Mouse (Mus musculus): ENCODE measurements around the gene Src. TPM values are rescaled to one million over a fixed set of nuclear protein-coding genes. Genes with fewer than 3 reads are reported as not detected.

The Src gene
- polyA plus RNA-seq, 1 experiment from 2014 or later = 1.8 TPM

DNA sequence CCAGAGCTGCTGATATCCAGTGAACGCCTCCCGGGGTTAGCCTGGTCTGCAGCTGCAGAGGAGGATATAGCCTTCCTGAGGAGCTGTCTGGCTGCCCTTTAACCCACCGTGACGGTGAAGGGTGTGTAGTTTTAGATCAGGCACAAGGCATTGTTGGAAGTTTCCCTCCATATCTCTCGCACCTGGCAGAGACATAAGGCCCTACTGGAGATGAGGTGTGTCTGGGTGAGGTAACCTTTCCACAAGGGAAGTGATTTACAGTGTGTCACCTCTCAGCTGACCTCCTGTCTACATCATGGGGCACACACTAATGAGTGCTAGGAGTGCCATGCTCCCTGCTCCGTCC, 7.4 kb downstream of the Src start:
- H3K4me1 ChIP-seq (replicated peaks) = peaks cover 14% of the 10 kb centered on the region
- 53% methylated on average over 6 of the region's 6 CpGs for WGBS (ENCODE audit: insufficient replicate concordance)
- peaks cover 30% of the 10 kb centered on the region for H3K27me3 ChIP-seq
- no peak overlapping the region for H3K9ac ChIP-seq
- H3K27ac ChIP-seq (replicated peaks) = no peak overlapping the region
- H3K4me2 ChIP-seq = no peak overlapping the region
- H3K36me3 ChIP-seq (replicated peaks) = no peaks in the 10 kb centered on the region
- H3K4me3 ChIP-seq (replicated peaks) = no peak overlapping the region
- no peak for ATAC-seq (ENCODE audit: insufficient read depth)
- no peaks in the 10 kb centered on the region for H3K9me3 ChIP-seq (replicated peaks)

DNA sequence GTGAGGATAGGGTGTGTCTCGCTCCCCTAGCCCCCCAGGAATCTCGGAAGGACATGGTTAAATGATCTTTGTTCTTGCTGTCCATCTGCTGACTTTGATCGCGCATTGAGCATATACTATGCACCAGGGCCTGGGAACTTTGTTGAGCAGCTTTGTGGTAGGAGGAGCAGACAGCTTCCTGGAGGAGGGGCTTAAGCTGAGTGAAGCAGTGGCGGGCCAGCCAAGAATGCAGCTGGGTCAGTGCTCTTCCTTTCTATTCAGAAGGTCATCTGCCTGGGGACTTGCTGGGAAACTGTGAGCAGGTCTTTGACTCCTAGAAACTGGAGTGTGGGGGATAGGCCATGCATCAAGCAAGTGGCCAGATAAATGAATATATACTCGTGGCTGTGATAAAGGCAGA, 7.9 kb downstream of the Src start:
- Histone ChIP-seq H3K36me3 (replicated peaks) (no peaks in the 10 kb centered on the region), H3K4me3 (replicated peaks) (no peak overlapping the region), H3K9me3 (replicated peaks) (no peaks in the 10 kb centered on the region), H3K27me3 (peaks cover 30% of the 10 kb centered on the region), H3K27ac (replicated peaks) (no peak overlapping the region), H3K9ac (no peak overlapping the region), H3K4me1 (replicated peaks) (peaks cover 14% of the 10 kb centered on the region), H3K4me2 (no peak overlapping the region)
- no peak for ATAC-seq (ENCODE audit: insufficient read depth)
- WGBS (ENCODE audit: insufficient replicate concordance) = 53% methylated on average over 6 of the region's 6 CpGs

DNA sequence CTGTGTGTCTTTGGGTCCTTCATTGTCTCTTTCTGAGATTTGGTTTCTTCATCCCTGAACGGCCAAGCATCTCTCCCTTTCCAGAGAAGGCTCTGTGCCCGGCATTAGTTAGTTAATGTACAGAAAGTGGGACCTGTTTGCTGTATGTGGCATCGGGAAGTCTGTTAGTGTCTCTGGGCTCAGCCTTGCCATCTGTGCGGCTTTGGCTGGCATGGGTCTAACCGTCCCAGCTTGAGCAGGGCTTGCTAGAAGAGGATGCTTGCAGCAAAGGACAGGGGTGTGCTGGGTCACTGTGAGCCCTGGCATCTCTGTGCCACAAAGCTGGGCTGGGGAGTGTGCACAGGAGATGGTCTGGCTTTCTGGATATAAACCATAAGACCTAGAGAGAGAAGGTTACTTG, 8.9 kb downstream of the Src start:
- Histone ChIP-seq H3K4me2 (no peak overlapping the region), H3K9me3 (replicated peaks) (no peaks in the 10 kb centered on the region), H3K4me1 (replicated peaks) (peaks cover 14% of the 10 kb centered on the region), H3K9ac (no peak overlapping the region), H3K27ac (replicated peaks) (no peak overlapping the region), H3K27me3 (peaks cover 30% of the 10 kb centered on the region), H3K4me3 (replicated peaks) (no peak overlapping the region), H3K36me3 (replicated peaks) (no peaks in the 10 kb centered on the region)
- WGBS (ENCODE audit: insufficient replicate concordance) = 62% methylated on average over 5 of the region's 5 CpGs
- no peak for ATAC-seq (ENCODE audit: insufficient read depth)

DNA sequence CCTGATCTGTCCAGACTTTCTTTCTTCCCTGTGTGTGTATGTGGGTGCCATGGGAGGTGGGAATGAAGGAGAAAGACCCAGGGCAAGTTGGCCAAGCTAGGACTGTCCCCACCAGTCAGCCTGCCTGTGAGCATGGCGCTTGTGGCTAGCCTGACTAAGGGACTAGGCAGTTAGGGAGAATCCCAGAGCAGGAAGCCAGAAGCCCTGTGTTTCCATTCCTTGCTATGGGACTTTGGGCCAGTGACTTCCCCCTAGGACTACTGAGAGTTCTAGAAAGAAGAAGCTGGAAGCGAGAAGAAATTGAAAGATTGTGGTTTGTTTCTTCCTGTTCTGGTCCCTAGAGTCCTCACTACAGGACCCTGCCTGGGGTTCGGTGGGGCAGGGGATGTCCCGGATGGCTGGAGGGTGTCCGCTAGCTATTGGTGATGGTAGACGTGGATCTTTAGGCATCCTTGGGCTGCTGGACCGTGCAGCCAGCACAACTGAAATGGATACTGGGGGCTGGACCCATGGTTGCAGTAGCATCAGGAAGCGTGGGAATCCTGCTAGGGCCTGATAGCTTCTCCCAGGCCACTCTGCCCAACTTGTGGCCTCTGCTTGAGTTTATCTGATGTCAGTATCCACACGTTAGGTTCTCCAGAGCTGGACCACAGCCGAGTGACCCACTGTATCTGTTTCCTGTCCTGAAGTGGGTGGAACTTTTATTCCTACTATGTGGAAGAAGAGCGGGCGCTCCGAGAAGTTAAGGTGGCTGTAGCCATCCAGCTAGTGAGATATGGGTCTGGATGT, 10.3 kb downstream of the Src start:
- no peak overlapping the region for H3K27ac ChIP-seq (replicated peaks)
- WGBS (ENCODE audit: insufficient replicate concordance) = 21% methylated on average over 13 of the region's 13 CpGs
- H3K36me3 ChIP-seq (replicated peaks) = no peaks in the 10 kb centered on the region
- H3K4me2 ChIP-seq = no peak overlapping the region
- no peak overlapping the region for H3K4me3 ChIP-seq (replicated peaks)
- peaks cover 5% of the 10 kb centered on the region for H3K4me1 ChIP-seq (replicated peaks)
- H3K27me3 ChIP-seq = peaks cover 21% of the 10 kb centered on the region
- no peaks in the 10 kb centered on the region for H3K9me3 ChIP-seq (replicated peaks)
- H3K9ac ChIP-seq = no peak overlapping the region
- ATAC-seq (ENCODE audit: insufficient read depth) = no peak

DNA sequence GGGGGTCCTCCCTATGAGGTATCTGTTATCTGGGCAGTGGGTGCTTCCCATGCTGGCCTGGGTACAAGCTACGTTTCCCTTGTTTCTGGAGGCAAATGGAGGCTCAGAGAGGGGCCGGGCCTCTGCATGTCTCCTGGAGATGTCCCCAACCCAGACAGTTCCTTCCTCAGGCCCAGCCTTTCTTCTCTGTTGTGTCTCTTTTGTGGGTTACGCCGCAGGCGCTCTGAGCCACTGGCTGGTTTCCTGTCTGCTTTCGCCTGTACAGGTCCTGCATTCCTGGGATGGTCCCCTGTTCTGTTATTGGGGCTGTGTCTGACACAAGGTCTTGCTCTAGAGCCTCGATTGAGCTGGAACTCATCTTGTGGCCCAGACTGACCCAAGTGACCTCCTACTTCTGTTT, 11.5 kb downstream of the Src start:
- no peaks in the 10 kb centered on the region for H3K36me3 ChIP-seq (replicated peaks)
- no peaks in the 10 kb centered on the region for H3K9me3 ChIP-seq (replicated peaks)
- no peak overlapping the region for H3K27ac ChIP-seq (replicated peaks)
- H3K4me1 ChIP-seq (replicated peaks) = peaks cover 6% of the 10 kb centered on the region; the same call in 1 of the 2 replicates
- 30% methylated on average over 7 of the region's 7 CpGs for WGBS (ENCODE audit: insufficient replicate concordance)
- no peak overlapping the region for H3K4me2 ChIP-seq
- no peak for ATAC-seq (ENCODE audit: insufficient read depth)
- no peak overlapping the region for H3K9ac ChIP-seq
- H3K4me3 ChIP-seq (replicated peaks) = no peak overlapping the region
- H3K27me3 ChIP-seq = peaks cover 9% of the 10 kb centered on the region

DNA sequence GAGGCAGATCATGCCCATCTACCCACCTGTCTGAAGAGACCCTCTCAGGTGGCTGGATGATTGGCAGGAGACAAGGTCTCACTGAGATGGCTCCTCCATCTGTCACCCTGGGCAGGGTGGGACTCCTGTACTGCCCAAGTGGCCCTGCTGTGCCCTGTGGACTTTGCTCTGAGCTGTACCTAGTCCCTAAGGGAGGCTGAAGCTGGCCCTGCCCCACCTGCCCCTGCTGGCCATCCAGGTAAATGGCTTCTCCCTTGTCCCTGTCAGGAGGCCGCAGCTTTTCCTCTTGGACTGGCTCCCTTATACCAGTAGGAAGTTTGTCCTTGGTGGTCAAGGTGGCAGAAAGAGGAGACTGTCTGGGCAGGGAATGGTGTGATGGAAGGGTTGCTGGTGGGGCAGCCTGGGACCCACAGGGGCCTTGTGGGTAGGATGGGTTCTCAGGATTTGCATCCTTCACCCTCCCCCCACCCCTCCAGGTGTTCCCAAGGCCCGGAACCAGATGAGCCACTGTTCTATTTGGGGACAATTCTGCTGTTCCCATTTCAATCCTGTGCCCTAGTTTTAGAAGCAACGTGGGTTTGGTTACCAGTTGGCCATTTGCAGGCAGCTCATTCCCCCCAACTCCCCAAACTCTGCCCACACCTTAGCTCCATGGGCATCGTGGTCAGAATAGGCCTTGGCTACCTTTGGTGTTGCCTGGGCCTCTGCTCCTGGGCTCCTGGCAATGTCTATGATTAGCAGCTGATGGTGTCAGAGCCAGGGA, 12.6 kb downstream of the Src start:
- 44% methylated on average over 4 of the region's 4 CpGs for WGBS (ENCODE audit: insufficient replicate concordance)
- H3K4me3 ChIP-seq (replicated peaks) = no peak overlapping the region
- H3K27ac ChIP-seq (replicated peaks) = no peak overlapping the region
- no peak for ATAC-seq (ENCODE audit: insufficient read depth)
- no peaks in the 10 kb centered on the region for H3K36me3 ChIP-seq (replicated peaks)
- no peak overlapping the region for H3K9ac ChIP-seq
- peaks cover 6% of the 10 kb centered on the region; the same call in 1 of the 2 replicates for H3K4me1 ChIP-seq (replicated peaks)
- no peak overlapping the region for H3K4me2 ChIP-seq
- no peaks in the 10 kb centered on the region; the same call in 1 of the 2 replicates for H3K27me3 ChIP-seq
- no peaks in the 10 kb centered on the region for H3K9me3 ChIP-seq (replicated peaks)

DNA sequence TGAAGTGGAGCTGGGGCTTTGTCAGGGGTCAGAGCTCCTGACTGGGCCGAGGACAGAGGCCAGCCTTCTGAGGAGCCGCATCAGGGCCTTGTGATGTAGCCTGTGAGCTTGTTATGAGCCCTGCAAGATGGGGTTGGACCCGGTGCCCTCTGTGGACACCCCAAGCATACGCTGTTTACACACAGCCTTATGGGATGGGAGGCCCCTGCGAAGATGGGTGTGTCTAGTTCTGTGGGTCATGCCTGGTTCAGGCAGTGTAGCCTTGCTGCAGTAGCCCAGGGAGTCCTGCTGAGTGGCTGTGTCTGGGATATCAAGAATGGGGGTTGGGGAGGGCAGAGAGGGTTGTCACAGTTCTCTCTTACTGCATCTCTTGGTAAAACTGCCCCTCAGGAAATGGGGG, 13.7 kb downstream of the Src start:
- peaks cover 6% of the 10 kb centered on the region; the same call in 1 of the 2 replicates for H3K4me1 ChIP-seq (replicated peaks)
- no peaks in the 10 kb centered on the region for H3K9me3 ChIP-seq (replicated peaks)
- no peak for ATAC-seq (ENCODE audit: insufficient read depth)
- no peak overlapping the region for H3K4me3 ChIP-seq (replicated peaks)
- H3K27me3 ChIP-seq = no peaks in the 10 kb centered on the region; the same call in 1 of the 2 replicates
- no peak overlapping the region for H3K4me2 ChIP-seq
- H3K36me3 ChIP-seq (replicated peaks) = no peaks in the 10 kb centered on the region
- H3K9ac ChIP-seq = no peak overlapping the region
- no peak overlapping the region for H3K27ac ChIP-seq (replicated peaks)
- WGBS (ENCODE audit: insufficient replicate concordance) = 62% methylated on average over 5 of the region's 5 CpGs

DNA sequence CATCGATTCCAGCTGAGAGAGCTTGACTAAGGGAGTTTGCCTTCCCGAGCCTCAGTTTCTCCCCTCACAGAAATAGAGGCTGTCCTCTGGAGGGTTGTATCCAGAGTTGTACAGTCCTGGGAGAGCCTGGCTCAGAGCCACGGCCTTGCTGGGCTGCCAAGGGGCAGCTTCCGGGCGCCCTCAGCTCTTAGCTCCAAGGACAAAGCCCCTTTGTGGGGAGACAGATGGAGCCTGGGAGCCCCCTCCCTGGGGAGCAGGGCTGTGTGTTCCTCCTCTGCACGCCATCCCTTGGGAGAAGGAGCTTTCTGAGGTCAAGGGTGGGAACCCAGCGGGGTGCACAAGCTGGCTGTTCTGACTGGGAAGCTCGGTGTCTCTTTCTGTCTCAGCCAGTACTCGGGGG, 14.2 kb downstream of the Src start:
- H3K27me3 ChIP-seq = no peaks in the 10 kb centered on the region
- no peak overlapping the region for H3K4me3 ChIP-seq (replicated peaks)
- no peak overlapping the region for H3K9ac ChIP-seq
- no peaks in the 10 kb centered on the region for H3K9me3 ChIP-seq (replicated peaks)
- no peak overlapping the region for H3K27ac ChIP-seq (replicated peaks)
- 54% methylated on average over 9 of the region's 9 CpGs for WGBS (ENCODE audit: insufficient replicate concordance)
- H3K4me1 ChIP-seq (replicated peaks) = peaks cover 6% of the 10 kb centered on the region; the same call in 1 of the 2 replicates
- ATAC-seq (ENCODE audit: insufficient read depth) = no peak
- no peaks in the 10 kb centered on the region for H3K36me3 ChIP-seq (replicated peaks)
- H3K4me2 ChIP-seq = no peak overlapping the region

DNA sequence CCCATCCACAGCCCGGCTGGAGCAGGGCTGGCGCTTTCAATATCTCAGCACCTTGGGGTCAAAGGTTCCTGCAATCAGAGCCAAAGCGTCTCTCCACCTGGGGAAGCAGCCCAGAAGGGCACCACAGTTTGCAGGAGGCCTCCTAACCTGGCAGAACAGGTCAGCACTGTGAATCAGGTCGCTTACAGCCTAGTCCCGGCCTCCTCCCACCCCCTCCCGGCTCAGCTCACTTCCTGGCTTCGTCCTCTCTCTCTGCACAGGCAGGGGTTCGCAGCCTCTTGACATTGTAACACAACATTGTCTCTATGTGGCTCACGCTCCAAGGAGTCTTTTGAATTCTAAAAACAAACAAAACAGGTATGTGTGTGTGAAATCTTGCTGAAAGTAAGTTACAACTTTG, 15.8 kb downstream of the Src start:
- no peaks in the 10 kb centered on the region for H3K27me3 ChIP-seq
- 44% methylated on average over 9 of the region's 9 CpGs for WGBS (ENCODE audit: insufficient replicate concordance)
- no peak overlapping the region for H3K4me2 ChIP-seq
- H3K36me3 ChIP-seq (replicated peaks) = no peaks in the 10 kb centered on the region
- H3K9ac ChIP-seq = no peak overlapping the region
- no peak overlapping the region for H3K27ac ChIP-seq (replicated peaks)
- no peak overlapping the region for H3K4me3 ChIP-seq (replicated peaks)
- peaks cover 6% of the 10 kb centered on the region; the same call in 1 of the 2 replicates for H3K4me1 ChIP-seq (replicated peaks)
- H3K9me3 ChIP-seq (replicated peaks) = no peaks in the 10 kb centered on the region
- ATAC-seq (ENCODE audit: insufficient read depth) = no peak

DNA sequence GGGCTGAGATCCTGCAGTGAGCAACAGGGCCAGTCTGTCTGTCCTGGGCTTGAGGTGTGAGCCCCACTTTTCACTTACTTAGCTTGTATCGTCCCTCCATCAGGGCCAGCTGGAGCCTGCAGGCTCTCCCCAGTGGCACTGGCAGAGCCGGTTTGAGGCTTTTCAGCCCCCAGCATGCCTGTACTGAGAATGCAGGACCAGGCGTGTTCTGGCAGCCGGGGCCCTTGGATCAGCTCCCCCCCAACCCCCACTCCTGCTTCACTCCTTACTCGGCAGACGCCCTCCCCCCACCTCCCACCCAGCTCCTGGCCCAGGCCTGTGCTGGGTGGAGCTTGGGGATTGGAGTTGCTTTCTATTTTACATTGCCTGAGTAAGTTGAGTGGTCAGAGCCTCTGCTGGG, 16.3 kb downstream of the Src start:
- Histone ChIP-seq H3K27ac (replicated peaks) (no peak overlapping the region), H3K27me3 (no peaks in the 10 kb centered on the region), H3K36me3 (replicated peaks) (no peaks in the 10 kb centered on the region), H3K9ac (no peak overlapping the region), H3K4me1 (replicated peaks) (peaks cover 6% of the 10 kb centered on the region; the same call in 1 of the 2 replicates), H3K4me3 (replicated peaks) (no peak overlapping the region), H3K9me3 (replicated peaks) (no peaks in the 10 kb centered on the region), H3K4me2 (no peak overlapping the region)
- WGBS (ENCODE audit: insufficient replicate concordance) = 53% methylated on average over 6 of the region's 6 CpGs
- no peak for ATAC-seq (ENCODE audit: insufficient read depth)

DNA sequence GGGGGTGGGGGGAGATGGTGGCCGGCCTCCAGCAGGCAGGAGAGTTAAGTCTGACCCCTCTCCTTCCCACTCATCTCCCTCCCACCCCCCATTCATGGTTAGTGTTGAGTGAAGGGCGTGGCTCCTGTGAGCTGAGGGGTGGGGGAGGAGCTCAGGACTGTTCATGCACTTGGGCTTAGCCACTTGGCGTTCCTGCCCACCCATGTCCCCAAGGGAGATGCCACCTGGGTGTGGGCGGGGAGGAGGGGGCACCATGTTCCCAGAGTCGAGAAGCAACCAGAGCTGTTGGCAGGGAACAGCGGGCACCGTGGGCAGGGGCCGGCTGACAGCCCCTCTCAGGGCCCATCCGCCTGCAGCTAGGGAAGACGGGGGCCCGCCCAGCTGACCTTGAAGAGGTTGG, 18.3 kb downstream of the Src start:
- ATAC-seq (ENCODE audit: insufficient read depth) = no peak
- WGBS (ENCODE audit: insufficient replicate concordance) = 62% methylated on average over 11 of the region's 11 CpGs
- Histone ChIP-seq H3K36me3 (replicated peaks) (no peaks in the 10 kb centered on the region), H3K4me3 (replicated peaks) (no peak overlapping the region), H3K27me3 (no peaks in the 10 kb centered on the region), H3K9ac (no peak overlapping the region), H3K4me1 (replicated peaks) (peaks cover 6% of the 10 kb centered on the region; the same call in 1 of the 2 replicates), H3K4me2 (no peak overlapping the region), H3K27ac (replicated peaks) (no peak overlapping the region), H3K9me3 (replicated peaks) (no peaks in the 10 kb centered on the region; the same call in 1 of the 2 replicates)

Data from liver, embryonic 15.5 days (tissue).